Mouse (Mus musculus) kidney, postnatal 14 days (tissue): ENCODE measurements around the gene Actr2.
"Not testable (repeated sequence)": the region's sequence is repeated elsewhere in the genome, so short reads cannot be mapped to it uniquely, and the experiment has no call there.

Source experiments
- DNase-seq: peaks from one replicate; pipeline ENCODE4 v3.0.0; 2022; ENCODE audit warnings: mixed read lengths

Actr2 gene

DNA sequence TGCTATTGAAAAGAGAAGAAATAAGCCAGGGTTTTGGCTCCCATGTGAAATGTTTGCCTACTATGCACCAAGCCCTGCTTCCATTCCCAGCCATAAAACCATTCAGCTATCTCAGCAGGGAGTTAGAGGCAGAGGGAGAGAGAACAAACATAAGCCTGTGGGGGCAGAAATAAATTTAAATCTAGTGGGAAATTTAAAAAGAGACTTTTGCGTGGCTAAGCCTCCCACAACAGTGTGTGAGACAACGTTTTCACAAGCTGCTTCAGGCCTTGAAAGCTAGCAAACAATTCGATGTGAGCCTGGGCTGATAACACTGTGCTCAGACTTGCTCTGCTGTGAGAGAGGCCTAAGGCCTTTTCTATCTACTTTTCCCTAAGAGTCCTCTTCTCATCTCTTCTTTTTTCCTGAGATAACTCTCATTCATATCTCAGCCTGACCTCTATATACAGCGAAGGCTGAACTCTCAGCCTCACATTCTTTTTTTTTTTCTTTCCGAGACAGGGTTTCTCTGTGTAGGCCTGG is 3.4 kb upstream of the Actr2 start:
- DNase-seq, result no peak

DNA sequence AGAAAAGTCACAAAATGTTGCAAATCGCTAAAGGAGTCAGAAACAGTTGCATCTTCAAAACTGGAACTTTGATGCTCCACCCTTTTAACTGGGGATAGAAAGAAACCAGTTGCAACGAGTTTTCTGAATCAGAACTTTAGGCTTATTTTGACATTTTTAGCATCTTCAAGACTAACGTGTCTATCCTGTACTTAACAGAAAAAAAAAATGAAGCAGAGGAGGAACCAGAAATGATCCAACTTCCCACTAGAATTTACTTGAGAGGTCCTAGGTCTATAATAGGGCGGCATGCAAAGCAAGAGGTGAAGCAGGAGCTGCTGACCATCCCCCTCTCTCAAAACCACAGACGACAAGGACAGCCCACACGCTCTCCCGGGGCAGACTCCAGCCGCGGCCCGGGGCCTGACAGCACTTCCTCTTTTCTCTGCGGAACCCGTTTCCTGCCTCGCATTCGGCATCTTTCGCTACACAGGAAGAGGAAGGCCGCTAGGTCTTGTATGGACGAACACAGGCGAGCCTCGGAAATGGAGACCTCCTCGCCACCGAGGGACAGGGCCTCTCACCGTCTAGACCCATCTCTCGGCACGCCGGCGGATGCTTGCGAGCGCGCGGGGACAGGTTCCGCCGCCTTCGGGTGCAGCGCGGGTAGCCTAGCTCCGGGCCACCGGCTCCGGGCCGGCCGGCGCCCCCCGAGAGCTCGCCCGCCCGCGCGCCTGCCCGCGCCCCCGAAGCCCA is 540 bp downstream of the Actr2 start:
- peak; percentile 87 for DNase-seq

DNA sequence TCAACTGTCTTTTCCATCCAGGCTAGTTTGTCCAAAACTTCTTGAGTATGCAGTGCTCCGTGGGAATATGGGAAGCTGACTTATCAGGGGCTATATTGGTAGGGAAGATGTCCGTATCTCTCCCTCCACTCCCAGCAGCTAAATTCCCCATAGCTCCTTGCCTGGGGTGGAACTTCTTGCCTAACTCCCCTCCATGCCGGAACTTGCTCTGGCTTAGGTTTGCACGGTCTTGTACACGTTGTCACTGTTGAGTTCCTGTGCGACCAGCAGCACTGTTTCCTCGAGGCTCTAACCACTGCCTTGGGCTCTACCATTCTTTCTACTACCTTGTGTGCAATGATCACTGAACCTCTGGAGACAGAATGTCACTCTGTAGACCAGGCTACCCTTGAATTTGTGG is 4.6 kb downstream of the Actr2 start:
- DNase-seq, result no peak

DNA sequence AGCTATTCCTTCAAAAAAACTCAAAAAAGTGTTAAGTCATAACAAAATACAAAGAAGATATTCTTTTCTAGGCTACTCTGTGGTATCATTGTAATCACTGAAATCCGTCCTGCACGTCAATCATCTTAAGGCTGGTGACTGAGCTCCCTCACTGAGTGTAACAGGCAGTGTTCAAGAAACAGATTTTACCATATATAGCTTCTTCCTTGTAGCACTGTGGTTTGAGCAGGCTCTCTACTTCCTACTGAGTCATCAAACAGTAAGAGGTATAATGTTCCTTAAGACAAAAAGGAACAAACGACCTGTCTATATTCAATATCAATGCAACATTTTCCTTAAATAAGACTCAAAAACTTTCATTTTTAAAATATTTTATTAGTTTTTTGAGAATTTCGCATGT is 5.0 kb downstream of the Actr2 start:
- no peak for DNase-seq

DNA sequence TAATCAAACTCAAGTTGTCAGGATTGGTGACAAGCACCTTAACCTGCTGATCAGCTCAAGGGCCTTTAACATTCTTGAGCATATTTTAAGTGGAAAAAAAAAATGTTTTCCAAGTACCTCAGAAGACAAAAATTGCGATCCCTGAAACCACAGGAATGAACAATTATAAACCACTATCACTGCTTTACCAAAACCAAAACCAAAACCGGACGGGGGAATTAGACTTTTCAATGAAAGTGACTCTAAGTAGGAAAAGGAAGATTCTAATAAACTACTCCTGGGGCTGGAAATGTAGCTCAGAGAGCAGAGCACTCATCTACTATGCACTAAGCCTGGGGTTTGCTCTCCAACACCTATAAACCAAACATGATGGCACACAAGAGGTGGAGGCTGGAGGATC is 5.8 kb downstream of the Actr2 start:
- no peak for DNase-seq

DNA sequence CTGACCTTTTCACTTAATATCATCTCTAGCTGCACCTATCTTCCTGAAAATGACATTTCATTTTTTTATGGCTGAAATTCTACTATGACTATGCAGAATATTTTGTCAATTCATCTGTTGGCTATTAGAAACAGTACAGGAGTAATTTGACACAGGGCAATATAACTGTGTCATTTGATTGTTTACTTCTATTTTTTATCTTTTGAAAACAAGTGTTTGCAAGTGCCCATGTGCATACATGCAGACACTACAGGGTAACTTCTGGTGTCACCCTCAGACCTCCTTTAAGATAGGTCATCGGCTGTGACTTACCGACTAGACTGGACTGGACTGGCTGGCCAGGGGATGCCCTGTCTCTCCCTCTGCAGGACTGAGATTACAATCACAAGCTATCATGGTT is 8.8 kb downstream of the Actr2 start:
- no peak for DNase-seq

DNA sequence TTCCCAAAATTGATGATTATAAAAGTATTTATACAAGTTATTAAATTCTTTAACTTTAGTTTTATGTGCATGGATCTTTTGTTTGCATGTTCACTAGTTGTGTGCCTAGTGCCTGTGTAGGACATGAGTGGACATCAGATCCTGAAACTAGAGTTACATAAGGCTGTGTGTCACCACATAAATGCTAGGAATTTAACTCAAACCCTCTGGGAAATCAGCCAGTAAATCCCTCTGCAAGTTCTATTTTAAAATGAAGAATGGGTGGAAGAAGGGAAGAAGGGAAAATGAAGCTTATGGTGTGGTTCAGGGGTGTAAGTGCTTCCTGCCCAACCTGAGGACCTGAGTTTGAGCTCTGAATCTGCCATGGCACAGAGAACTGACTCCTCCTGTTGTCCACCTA is 26.4 kb downstream of the Actr2 start:
- no peak for DNase-seq

DNA sequence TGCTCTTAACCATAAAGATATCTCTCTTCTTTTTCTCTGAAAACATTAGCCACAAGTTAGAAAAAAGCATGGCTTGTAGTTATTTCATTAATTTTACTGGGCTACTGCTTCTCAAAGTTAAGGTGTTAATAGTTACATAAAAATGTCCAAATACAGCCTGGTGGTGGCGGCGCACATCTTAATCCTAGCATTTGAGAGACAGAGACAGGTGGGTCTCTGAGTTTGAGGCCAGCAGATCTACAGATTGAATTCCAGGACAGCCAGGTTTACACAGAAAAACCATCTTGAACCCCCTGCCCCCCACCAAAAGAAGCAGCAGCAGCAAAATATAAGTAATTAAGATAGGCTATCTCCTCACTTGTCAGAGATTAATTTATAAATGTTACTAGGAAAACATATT is 27.1 kb downstream of the Actr2 start:
- no peak for DNase-seq

DNA sequence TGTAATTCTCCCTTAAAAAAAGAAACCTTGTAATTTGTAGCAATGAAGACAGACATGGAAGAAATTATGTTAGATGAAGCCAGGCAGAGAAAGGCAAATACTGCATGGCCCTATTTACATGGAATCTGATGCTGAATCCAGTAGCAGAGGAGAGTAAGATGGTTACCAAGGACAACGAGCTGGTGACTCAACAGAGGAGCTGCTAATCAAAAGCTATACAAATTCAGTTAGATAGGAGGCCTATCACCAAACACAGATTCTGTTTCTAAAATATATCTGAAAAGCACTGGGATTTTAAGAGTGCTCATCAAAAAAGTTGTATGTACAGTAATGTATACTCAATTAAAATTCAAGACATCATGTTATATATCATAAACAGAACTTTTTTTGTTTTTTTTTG is 37.3 kb downstream of the Actr2 start:
- no peak for DNase-seq

DNA sequence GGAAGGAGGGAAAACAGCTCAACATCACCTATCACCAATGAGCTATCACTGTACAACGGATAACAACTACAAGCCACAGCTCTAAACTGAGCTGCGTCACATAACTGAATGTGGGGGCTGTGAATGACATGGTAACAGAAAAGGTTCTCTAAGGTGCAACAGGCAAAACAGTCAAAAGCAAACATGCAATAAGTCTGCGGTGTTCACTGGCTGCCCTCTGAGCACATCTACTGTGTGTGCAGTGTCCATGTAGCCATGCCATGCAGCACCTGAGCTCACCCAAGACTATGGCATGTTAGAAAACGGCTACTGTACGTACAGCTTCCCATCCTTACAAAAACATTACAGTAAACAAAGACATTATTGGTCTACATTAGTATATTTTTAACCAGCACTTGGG is 39.9 kb downstream of the Actr2 start:
- no peak for DNase-seq

DNA sequence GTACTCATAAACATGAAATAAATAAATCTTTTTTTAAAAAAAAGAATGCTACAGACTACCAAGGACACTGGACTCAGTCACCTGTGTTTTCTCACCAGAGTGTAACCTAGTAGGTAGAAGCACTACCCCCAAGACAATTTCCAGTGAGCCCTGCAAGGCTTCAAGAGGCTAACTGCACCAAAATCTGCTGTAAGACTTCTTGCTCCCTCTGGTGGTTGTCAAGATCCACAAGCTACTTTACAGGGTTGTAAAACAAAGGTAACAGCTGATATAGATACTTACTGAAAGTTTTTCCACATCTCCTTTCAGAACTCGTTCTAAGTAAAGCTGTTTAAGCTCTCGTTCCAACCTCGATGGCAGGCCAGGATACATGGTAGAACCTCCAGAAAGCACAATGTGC is 40.5 kb downstream of the Actr2 start:
- DNase-seq, result peak; percentile 57

DNA sequence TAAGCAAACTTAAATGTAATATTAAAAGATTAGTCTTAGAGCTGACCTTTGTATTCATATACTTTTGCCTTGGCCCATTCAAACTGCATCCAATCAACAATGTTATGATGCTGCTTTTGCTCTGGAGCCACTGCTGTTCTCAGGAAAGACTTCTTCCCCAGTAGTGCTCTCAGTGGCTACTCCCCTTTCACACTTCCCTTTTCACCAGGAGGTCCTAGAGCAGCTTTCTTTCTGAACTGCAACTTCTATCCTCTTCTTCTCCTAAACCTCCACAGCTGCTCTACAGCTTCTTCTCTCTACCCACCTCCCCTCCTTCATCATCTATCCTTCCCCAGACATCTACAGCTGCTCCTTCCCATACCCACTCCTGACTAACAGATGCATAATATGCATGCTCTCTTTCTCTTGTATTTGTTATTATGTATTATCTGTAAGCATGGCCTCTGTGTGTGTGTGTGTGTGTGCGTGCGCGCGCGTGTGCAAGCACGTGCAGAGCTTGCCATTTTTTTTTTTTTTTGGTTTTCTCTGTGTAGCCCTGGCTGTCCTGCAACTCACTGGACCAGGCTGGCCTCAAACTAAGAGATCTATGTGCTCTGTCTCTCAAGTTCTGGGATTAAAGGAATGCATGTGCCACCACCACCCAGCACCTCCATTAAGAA is 44.2 kb downstream of the Actr2 start:
- DNase-seq, result no peak

DNA sequence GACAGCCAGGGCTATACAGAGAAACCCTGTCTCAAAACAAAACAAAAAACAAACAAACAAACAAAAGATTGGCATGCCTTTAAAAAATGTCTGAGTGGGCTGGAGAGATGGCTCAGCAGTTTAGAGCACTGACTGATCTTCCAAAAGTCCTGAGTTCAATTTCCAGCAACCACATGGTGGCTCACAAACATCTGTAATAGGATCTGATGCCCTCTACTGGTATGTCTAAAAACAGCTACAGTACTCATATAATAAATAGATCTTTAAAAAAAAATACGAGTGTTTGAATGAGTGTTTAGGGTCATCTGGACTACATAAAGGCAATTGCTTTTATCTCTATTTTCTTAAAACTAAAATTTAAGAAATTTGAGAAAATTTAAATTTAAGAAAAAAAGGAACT is 45.2 kb downstream of the Actr2 start:
- DNase-seq, result no peak

DNA sequence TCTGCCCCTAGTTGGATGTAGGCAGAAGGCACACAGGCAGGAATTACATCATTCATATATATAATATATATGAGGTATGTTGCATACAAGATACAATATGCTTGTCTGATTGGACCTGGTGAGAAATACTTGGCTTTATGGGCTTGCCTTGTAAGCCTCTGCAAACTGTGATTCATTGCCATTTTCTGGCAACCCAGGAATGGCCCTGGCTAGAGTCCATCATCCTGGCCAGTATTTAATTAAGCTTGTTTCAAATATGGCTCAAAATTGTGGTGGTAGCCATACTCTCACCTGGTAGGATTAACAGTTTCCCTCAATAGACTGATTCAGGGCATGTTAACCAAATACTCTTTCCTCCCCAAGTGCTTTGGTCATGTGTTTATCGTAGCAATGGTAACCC is 46.6 kb downstream of the Actr2 start:
- DNase-seq, result no peak

DNA sequence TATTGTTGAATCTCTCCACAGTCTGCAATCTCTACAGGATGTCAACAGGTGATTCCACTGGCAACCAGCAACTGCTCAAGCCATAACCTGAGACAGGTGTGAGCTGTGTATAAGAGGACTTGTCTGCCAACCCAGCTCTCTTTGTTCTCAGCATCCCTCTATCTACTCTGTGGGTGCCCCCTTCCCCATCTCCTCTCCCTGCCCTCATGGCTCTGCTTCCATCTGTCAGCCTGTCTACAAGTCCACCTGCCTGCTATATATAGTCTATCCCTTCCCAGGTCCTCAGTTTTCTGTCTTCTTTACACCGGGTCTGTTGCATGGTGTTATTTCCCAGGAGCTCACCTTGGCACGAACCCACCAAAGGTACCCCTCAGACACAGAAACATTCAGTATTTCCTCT is 47.8 kb downstream of the Actr2 start:
- DNase-seq, result no peak

DNA sequence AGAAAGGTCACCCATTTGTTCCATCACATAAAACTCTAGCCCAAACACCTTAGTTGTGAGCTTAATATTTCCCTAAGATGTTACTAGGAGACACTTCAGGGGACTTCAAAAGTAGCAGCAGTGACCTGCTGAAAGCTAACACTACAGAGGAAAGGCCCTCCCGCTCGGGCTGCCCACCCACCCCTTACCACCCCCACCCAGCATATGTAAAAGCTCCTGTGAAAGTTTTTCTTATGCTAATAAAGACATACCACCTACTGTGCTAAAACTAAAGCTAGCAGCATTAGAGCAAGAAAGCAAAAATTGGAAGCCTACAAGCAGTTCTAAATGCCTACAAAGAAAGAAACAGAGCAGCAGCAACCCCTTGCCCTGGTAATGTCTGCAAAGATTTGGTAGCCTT is 48.6 kb downstream of the Actr2 start:
- DNase-seq, result not testable (repeated sequence)

DNA sequence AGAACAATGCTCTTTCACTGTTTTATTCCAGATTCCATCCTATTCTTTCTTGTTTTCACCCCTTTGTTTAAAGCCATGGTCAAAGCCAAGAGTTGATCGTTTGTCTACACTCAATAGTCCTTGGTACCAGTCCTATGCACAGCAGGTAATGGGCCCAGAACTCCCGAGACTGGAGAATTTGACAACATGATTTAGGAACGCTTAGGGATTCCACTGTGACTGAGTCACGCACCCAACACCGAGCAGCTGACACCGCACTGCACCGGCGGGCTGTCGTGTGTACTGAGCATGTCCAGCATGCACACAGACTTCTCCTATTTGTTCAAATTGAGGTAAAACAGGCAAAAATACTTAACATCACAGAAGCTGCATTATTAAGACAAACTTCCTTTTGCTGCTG is 49.9 kb downstream of the Actr2 start:
- DNase-seq, result not testable (repeated sequence)

DNA sequence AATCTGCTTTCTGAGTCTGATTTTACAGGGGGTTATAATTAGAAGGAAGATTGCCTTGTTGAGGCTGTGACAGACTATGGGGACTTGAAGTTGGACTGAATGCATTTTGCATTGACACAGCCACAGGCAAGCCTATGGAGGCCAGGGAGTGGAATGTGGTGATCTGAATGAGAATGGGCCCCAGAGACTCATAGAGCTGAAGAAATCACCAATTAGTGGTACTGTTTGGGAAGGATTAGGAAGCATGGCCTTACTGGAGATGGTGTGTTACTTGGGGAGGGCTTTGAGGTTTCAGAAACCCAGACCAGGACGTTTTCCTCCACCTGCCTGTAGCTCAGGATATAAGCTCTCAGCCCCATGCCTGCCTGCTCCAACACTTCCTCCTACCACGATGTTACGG is 53.0 kb downstream of the Actr2 start:
- DNase-seq, result no peak

DNA sequence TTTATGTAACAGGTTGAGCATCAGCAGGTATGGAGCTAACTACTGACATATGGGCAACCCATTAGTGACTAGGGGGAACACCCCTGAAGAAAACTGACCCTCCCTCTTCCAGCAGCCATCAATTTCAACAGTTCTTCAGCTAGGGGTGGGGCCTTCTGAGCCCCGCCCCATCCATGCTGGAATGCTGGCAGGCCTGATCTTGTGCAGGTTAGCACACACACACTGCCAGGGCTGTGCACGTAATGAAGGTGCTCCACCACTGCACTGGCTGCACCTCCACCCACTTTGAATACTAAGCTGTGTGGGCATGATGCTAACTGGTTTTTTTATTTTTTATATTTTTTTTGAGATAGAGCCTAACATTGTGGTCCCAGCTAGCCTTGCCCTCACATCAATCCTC is 55.3 kb downstream of the Actr2 start:
- DNase-seq, result no peak

DNA sequence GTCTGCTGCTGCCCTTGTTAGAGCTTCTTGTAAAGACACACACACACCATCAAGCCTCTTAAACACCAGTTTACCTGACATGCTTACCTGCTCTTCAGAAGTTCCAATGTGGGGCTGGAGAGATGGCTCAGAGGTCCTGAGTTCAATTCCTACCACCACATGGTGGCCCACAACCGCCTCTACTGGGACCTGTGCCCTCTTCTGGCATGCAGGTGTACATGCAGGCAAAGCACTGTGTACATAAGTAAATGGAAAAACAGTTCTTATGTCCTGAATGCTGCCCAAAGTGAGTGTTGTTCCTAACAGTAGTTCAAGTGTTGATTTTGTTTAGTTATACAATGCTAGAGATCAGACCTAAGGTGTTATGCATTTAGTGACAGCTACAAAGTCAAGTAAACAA is 56.5 kb downstream of the Actr2 start:
- DNase-seq, result no peak

DNA sequence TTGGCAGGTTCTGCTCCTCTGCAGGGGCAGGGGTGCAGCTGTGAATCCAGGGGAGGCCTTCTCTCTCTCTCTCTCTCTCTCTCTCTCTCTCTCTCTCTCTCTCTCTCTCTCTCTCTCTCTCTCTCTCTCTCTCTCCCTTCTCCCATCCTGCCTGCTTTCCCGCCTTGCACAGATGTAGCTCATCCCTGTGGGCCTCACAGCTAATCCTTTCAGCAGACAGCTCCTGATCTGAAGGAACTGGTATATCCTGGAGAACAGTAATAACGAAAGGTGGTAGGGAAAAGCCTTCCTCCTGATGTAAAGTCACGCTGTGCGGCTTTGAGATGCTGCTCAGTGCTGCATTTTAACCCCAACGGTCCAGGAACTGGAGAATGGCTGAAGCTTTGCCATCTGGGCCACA is 58.1 kb downstream of the Actr2 start:
- no peak for DNase-seq

DNA sequence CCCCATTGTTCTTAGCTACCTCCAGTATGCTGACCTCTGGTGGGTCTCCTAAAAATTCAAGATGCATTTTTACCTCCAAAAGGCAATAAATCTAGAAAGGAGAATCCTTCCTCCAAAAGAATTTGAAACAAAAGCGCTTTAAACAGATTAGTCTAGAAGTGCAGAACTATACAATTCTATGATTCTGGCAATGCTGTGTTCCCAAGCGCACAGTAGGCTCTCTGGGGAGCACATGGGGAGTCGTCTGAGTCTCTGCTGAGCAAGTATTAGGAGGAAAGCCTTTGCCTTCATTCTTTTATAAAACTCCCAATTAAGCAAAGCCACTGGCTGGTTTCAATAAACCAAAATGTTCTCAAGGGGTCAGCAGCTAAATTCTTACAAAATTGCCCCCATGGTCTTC is 58.8 kb downstream of the Actr2 start:
- DNase-seq, result no peak

DNA sequence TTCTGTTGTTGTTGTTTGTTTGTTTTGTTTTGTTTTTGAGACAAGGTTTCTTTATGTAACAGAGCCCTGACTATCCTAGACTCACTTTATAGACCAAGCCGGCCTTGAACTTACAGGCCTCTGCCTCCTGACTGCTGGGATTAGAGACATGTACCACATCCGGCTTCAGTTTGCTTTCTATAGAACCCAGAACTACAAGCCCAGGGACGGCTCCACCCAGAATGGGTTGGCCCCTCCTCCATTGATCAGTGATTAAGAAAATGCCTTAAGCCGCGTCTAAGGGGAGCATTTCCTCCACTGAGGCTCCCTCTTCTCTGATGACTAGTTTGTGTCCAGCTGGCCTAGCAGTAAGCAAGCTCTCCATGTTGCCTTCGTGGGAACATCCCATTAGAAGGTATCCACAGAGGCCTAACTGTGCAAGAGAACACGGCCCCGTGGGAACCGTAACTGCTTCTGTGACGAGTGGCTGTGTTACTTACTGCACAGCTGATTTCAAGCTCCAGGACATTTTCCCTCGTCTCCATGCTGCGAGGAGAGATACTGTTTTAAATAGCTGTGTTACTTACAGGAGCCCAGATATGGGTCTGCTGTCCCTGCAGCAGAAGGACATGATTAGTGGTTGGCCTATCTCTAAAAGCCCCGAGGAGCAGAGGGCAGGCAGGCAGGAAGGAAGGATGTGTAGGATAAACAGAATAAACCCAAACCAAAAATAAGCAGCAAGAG is 59.7 kb downstream of the Actr2 start:
- no peak for DNase-seq

DNA sequence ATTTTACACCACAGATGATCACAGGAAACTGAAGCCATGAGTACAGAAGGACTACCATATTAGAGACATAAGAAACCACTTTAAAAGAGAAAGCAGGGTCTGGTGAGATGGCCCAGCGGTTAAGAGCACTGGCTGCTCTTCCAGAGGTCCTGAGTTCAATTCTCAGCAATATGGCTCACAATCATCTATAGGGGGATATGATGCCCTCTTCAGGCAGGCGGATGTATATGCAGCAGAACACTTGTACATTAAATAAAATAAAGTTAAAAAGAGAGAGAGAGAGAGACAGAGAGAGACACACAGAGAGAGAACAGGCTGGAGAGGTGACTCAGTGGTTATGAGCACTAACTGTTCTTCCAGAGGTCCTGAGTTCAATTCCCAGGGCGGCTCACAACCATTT is 67.1 kb downstream of the Actr2 start:
- no peak for DNase-seq
